Mouse (Mus musculus) liver, adult 2 months (tissue): ENCODE measurements at regions not wholly inside any gene's neighbourhood (a gene's known extent, or its start where the extent isn't known, plus 50 kb on each side); places are given as distances from the start of the nearest gene placed in this dataset.

Source experiments
- DNase-seq: peaks from one replicate; pipeline ENCODE4 v3.0.0-alpha.2; 2011; ENCODE audit warnings: low read depth, low spot score; ENCODE audit errors: extremely low read depth
- H3K27ac ChIP-seq: fragments of 200-500 bp; replicated peaks from 2 replicates; pipeline ENCODE4 v1.5.1; 2012; ENCODE audit warnings: low read depth, mild to moderate bottlenecking, control low read depth, inconsistent platforms, low read length; ENCODE audit not compliant: insufficient read depth
- H3K27me3 ChIP-seq: fragments of 200-500 bp; 2 replicates; pipeline ENCODE4 v1.6.1; 2012; ENCODE audit warnings: mild to moderate bottlenecking, moderate library complexity, low read length, inconsistent platforms; ENCODE audit not compliant: control insufficient read depth, insufficient read depth
- H3K36me3 ChIP-seq: fragments of 200-500 bp; 2 replicates; pipeline ENCODE4 v1.6.1; 2012; ENCODE audit warnings: low read length, inconsistent platforms; ENCODE audit not compliant: control insufficient read depth, insufficient read depth
- H3K4me1 ChIP-seq: fragments of 200-500 bp; 2 replicates; pipeline ENCODE4 v1.6.1; 2011; ENCODE audit warnings: low read length; ENCODE audit not compliant: control insufficient read depth, insufficient read depth
- H3K4me3 ChIP-seq: fragments of 200-500 bp; 2 replicates; pipeline ENCODE4 v1.5.1; 2011; ENCODE audit warnings: low read depth, mild to moderate bottlenecking, control low read depth, low read length, moderate library complexity; ENCODE audit not compliant: insufficient read depth
- H3K79me2 ChIP-seq: fragments of 200-500 bp; 2 replicates; pipeline ENCODE4 v1.6.1; 2012; ENCODE audit warnings: inconsistent platforms, mild to moderate bottlenecking, low read length, moderate library complexity; ENCODE audit not compliant: control insufficient read depth, insufficient read depth
- H3K9ac ChIP-seq: fragments of 200-500 bp; 2 replicates; pipeline ENCODE4 v1.6.1; 2012; ENCODE audit warnings: low read depth, mild to moderate bottlenecking, control low read depth, inconsistent platforms, low read length
- CTCF ChIP-seq: fragments of 200-500 bp; IDR thresholded peaks from 2 replicates; pipeline ENCODE4 v1.5.1; 2011; ENCODE audit warnings: low read depth, low read length, control low read depth
- POLR2A ChIP-seq: fragments of 200-500 bp; IDR thresholded peaks from 2 replicates; pipeline ENCODE4 v1.6.1; 2011; ENCODE audit warnings: low read length, control low read depth; ENCODE audit not compliant: insufficient read depth; ENCODE audit errors: extremely low read depth
- WGBS: fragments of 180-500 bp; shearing (Covaris S2); methylation state at CpG from one replicate; pipeline ENCODE4 v1.1.7; 2018; 5-methylcytosine and 5-hydroxymethylcytosine counted together

DNA sequence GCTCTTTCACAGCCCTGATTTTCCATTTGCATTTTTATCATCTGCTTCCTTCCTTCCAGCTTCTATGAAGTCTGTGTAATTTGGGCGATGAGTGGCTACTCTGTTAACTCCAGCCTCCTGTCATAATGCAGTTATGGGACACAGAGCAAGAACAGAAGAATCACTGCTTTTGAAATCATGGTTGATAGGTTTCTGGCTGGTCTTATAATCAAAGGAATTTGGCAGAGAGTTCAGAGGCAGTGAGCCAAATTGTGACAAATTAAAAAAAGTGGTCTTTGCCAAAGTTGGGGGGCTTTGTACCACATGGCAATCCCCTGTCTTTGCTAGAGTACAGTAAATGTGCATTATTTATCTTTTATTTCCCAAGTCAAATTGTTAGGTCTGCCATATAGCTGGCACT is 1292.6 kb downstream of the Rapgef2 start:
- WGBS: 63% methylated on average over 1 of the region's 1 CpGs
- Histone ChIP-seq H3K36me3 (no peaks in the 10 kb centered on the region), H3K4me1 (no peaks in the 10 kb centered on the region), H3K4me3 (no peak overlapping the region), H3K27me3 (no peaks in the 10 kb centered on the region), H3K79me2 (no peaks in the 10 kb centered on the region), H3K27ac (no peak overlapping the region), H3K9ac (no peak overlapping the region)
- TF ChIP-seq POLR2A (no peak), CTCF (no peak)
- no peak for DNase-seq

DNA sequence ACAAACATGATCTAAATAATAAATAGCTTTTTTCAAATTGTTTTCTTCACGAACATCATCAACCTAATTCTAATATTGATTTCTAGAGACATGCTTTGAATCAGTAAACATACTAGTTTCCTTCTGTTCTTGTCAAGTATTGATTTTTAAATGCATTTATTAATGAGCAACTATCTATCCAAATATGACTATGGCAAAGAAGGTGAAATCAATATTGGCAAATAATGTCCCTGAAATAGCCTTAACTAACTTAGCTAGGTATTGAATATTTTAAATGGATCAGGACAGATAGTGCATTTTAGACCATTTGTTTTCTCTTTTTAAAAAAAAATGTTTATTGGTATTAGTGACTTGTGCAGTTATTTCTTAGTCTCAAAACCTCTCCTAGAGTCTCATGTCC is 1341.5 kb downstream of the Rapgef2 start:
- peak; percentile 94 for DNase-seq
- WGBS: 16% methylated on average over 1 of the region's 1 CpGs
- TF ChIP-seq POLR2A: no peak
- TF ChIP-seq CTCF: no peak

DNA sequence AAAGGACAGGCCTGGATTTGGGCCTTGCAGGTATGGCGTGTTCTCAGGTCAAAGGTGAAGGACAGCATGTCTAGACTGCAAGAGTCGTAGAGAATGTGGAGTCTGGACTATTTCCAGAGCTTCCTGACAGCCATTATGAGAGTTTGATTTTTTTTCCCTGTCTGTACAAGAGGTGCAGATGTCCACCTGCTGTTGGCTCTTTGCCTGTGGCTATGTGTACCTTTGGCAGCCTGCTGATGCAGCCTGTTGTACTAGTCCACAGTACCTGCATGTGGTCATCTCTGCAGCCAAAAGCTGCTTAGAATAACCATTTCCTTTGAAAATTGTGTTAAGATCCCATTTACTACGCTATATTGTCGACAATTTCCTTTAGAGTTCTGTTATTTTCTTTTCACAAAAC is 1389.1 kb downstream of the Rapgef2 start:
- Histone ChIP-seq H3K36me3 (no peaks in the 10 kb centered on the region), H3K27me3 (no peaks in the 10 kb centered on the region), H3K79me2 (no peaks in the 10 kb centered on the region), H3K4me1 (no peaks in the 10 kb centered on the region), H3K27ac (no peak overlapping the region), H3K4me3 (no peak overlapping the region), H3K9ac (no peak overlapping the region)
- peak; percentile 60 for DNase-seq
- TF ChIP-seq CTCF (no peak), POLR2A (no peak)
- 53% methylated on average over 4 of the region's 4 CpGs for WGBS

More for the DNA sequence above, 1341.5 kb downstream of the Rapgef2 start:
- Histone ChIP-seq H3K27me3 (no peaks in the 10 kb centered on the region), H3K9ac (no peak overlapping the region), H3K36me3 (no peaks in the 10 kb centered on the region), H3K27ac (no peak overlapping the region), H3K79me2 (no peaks in the 10 kb centered on the region), H3K4me3 (no peak overlapping the region), H3K4me1 (peaks cover 3% of the 10 kb centered on the region; the same call in 1 of the 2 replicates)

DNA sequence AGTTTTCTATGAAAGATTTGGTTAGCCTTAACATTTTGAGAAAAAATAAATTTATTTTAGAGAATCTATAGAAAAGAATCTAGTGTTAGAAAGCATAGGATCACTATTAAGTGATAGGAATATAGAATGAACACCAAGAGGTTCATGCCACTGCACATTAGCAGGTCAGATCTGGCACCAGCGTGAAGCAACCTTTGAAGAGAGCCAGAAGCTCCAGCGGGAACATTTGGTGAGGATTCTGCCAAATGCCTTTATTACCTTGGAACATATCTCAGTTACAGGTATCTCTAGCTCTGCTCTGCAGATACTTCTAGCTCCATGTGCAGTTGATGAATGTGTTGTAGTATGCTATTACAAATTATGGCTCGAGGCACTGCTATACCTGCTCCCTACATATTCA is 1398.7 kb downstream of the Rapgef2 start:
- no peak overlapping the region for H3K9ac ChIP-seq
- no peaks in the 10 kb centered on the region for H3K27me3 ChIP-seq
- no peak overlapping the region for H3K4me3 ChIP-seq
- H3K27ac ChIP-seq: no peak overlapping the region
- TF ChIP-seq POLR2A: no peak
- TF ChIP-seq CTCF: no peak
- no peaks in the 10 kb centered on the region for H3K36me3 ChIP-seq
- no peak for DNase-seq
- WGBS: 94% methylated on average over 3 of the region's 3 CpGs
- H3K79me2 ChIP-seq: no peaks in the 10 kb centered on the region
- no peaks in the 10 kb centered on the region for H3K4me1 ChIP-seq

DNA sequence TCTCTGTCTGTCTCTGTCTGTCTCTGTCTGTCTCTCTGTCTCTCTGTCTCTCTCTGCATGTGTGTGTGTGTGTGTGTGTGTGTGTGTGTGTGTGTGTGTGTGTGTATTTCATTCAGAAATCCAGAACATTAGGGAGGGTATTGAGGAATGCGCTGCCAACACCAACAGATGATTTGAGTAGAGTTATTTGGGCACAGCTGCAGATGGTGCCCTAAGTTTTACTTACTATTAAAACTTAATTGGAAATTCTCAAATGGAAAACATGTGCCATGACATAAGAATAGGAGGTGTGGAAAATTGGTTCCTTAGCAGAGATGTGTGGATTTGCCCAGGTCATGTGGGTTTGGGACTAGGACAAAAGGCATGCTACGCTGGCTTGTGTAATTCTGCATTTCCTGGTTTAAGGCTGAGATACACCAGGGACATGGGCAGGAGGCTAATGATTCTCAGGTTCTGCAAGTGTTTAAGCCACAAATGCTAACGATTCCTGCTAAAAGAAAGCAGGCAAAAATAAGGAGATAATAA is 1437.5 kb downstream of the Rapgef2 start:
- H3K27ac ChIP-seq: no peak overlapping the region
- H3K4me3 ChIP-seq: no peak overlapping the region
- no peaks in the 10 kb centered on the region for H3K36me3 ChIP-seq
- H3K79me2 ChIP-seq: no peaks in the 10 kb centered on the region
- TF ChIP-seq CTCF (no peak), POLR2A (no peak)
- H3K4me1 ChIP-seq: no peaks in the 10 kb centered on the region
- H3K27me3 ChIP-seq: no peaks in the 10 kb centered on the region
- DNase-seq: no peak
- no peak overlapping the region for H3K9ac ChIP-seq
- WGBS: 88% methylated on average over 3 of the region's 3 CpGs

DNA sequence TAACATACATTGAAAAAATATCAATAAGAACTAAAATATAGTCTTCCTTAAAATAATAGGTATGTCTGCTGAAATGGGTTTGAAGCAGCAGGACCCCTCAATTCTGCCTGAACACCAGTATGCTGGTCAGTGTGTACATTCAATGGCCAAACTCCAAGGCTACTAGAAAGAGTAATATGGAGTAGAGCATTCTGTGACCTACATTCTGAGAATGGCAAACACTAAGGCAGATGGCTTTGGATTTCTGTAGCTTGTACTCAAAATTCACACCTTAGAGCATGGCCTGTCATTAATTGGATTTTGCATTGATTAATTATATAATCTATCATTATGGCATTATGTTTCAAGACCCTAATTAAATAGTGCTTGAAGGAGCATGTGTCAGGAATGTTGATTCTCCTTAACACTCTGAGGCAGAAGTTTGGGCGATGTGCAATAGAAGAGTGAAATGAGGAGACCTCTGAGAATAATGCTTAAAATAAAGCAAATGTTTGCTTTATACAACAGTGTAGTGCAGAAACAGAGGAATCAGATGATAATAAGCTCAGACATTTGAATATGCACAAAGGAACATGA is 1454.0 kb downstream of the Rapgef2 start:
- Histone ChIP-seq H3K79me2 (no peaks in the 10 kb centered on the region), H3K4me3 (no peak overlapping the region), H3K27me3 (no peaks in the 10 kb centered on the region), H3K27ac (no peak overlapping the region), H3K4me1 (no peaks in the 10 kb centered on the region), H3K9ac (no peak overlapping the region), H3K36me3 (no peaks in the 10 kb centered on the region)
- TF ChIP-seq CTCF: no peak
- no peak for TF ChIP-seq POLR2A
- no peak for DNase-seq
- WGBS: 90% methylated on average over 1 of the region's 1 CpGs
